ENCODE assay signal across 12 mouse cellular contexts in the genomic region with DNA sequence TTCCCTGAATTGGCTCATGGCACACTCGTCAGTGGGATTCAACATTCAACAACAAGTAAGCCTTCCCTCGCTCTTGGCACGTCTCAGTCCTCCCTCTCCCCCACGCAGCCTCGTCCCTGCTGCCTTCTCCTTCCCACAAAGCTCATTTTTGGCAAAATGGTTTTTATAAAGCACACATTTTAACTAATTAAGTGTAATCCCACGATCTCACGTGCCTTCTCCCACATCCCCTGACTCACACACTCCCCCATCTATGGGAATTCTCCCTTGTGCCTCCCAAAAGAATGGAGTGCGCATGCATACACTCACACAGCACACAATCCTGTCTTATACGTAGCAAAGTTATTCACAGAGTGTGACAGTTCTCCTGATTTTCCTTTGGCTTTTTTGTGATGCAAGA.
DNase-seq lines count a peak whose midpoint lies in the region.
"Had no signal": no experiment of that assay in that cellular context is flagged by ENCODE, and none has a peak within 500 bp of the region (broad histone marks: within the 10 kb centered on the region; RNA-seq: fewer than 3 reads in every experiment).

No protein-coding gene starts in this region.

- intact Hi-C loops in left cerebral cortex, postnatal 4 days (cut with DNase I), result no loop called here
- intact Hi-C loops in left cerebral cortex, postnatal 14 days (cut with DNase I), result loop anchor here (5.0 to 10.0 kb wide), 3 partner anchors 164 to 209 kb away; no protein-coding TSS in a partner anchor

- peak; percentile 61 to 68 for DNase-seq in left cerebral cortex, adult 18-20 months (ENCODE audit: low spot score in 2 of 2)
- DNase-seq in left cerebral cortex, postnatal 4 days, result no peak
- peak; percentile 37 to 50 for DNase-seq in frontal cortex, postnatal 10 days (ENCODE audit: low spot score in 2 of 2)
- peak; percentile 60 to 79 for DNase-seq in left cerebral cortex, postnatal 14 days (ENCODE audit: low spot score in 2 of 2)
- DNase-seq in testis, postnatal 14 days (ENCODE audit: low spot score), result peak; percentile 16
- DNase-seq in heart, adult 8-10 months (ENCODE audit: low spot score), result no peak
- DNase-seq in gastrocnemius, postnatal 4 days (ENCODE audit: low spot score in 2 of 2), result no peak
- DNase-seq: adrenal gland, postnatal 14 days; cerebellum, adult 11-12 months; gastrocnemius, adult 2 months; kidney, postnatal 10 days; retina, postnatal 1 day had no signal

Comparison
In these comparisons a context has a peak if more than half of its experiments do, and no peak if none do; other contexts are left out.
1. DNase-seq: peak in left cerebral cortex, adult 18-20 months (2 of 2), frontal cortex, postnatal 10 days (2 of 2), left cerebral cortex, postnatal 14 days (2 of 2) and testis, postnatal 14 days (single experiment); none in left cerebral cortex, postnatal 4 days (single experiment), heart, adult 8-10 months (single experiment) and gastrocnemius, postnatal 4 days (0 of 2).